Mouse (Mus musculus) cerebellum, adult 2 months (tissue): ENCODE measurements at regions not wholly inside any gene's neighbourhood (a gene's known extent, or its start where the extent isn't known, plus 50 kb on each side); places are given as distances from the start of the nearest gene placed in this dataset.

Experiments used
- DNase-seq, 2 experiments: peaks; one replicate each; pipeline ENCODE4 v3.0.0; 2021
- H3K27ac ChIP-seq: fragments of 200-500 bp; 2 replicates; pipeline ENCODE4 v1.5.1; 2012; ENCODE audit warnings: low read length, control low read depth, inconsistent platforms; ENCODE audit not compliant: insufficient read depth
- H3K27me3 ChIP-seq: fragments of 200-500 bp; 2 replicates; pipeline ENCODE4 v1.6.1; 2012; ENCODE audit warnings: inconsistent platforms, mild to moderate bottlenecking, low read length, moderate library complexity; ENCODE audit not compliant: control insufficient read depth, insufficient read depth
- H3K4me1 ChIP-seq: fragments of 200-500 bp; 2 replicates; pipeline ENCODE4 v1.6.1; 2011; ENCODE audit warnings: low read length; ENCODE audit not compliant: control insufficient read depth, insufficient read depth
- H3K4me3 ChIP-seq: fragments of 200-500 bp; replicated peaks from 2 replicates; pipeline ENCODE3; 2011; ENCODE audit warnings: mild to moderate bottlenecking, low read depth, low read length, control low read depth; ENCODE audit not compliant: insufficient read depth
- CTCF ChIP-seq: fragments of 200-500 bp; IDR thresholded peaks from 2 replicates; pipeline ENCODE4 v1.5.1; 2011; ENCODE audit warnings: low read depth, mild to moderate bottlenecking, control low read depth, low read length, moderate library complexity, borderline replicate concordance; ENCODE audit not compliant: insufficient read depth
- POLR2A ChIP-seq: fragments of 200-500 bp; IDR thresholded peaks from 2 replicates; pipeline ENCODE4 v1.6.1; 2011; ENCODE audit warnings: low read length, control low read depth, borderline replicate concordance; ENCODE audit not compliant: insufficient read depth
- WGBS: fragments of 180-500 bp; shearing (Covaris S2); methylation state at CpG from one replicate; pipeline ENCODE4 v1.1.7; 2018; 5-methylcytosine and 5-hydroxymethylcytosine counted together

DNA sequence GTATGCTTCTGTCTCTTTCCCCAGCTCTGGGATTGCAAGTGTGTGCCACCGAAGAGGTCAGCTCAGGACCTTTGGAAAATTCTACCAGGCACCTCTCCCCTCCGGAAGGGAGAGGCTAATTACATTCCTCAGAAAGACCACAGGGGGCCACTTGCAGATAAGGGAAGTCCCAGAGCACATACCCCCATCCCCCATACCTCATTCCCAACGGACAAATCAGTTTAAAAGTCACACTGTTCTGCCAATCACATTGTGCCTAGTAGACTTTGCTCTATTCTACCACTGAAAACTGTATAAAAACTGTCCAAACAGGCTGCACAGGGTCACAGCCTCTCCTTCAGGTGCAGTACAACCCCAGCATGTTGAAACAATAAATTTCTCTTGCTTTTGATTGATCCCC lies 55.6 kb upstream of the Acsl3 start:
- Histone ChIP-seq H3K4me3 (no peak overlapping the region), H3K27me3 (no peaks in the 10 kb centered on the region), H3K4me1 (no peaks in the 10 kb centered on the region), H3K27ac (no peak overlapping the region)
- no peak for TF ChIP-seq CTCF
- TF ChIP-seq POLR2A = no peak
- 12% methylated on average over 3 of the region's 3 CpGs for WGBS
- DNase-seq = no peak

- no peaks in the 10 kb centered on the region for H3K4me1 ChIP-seq
- TF ChIP-seq CTCF (no peak), POLR2A (no peak)
- no peak overlapping the region for H3K27ac ChIP-seq
- no peak for DNase-seq
- no peak overlapping the region for H3K4me3 ChIP-seq
- no peaks in the 10 kb centered on the region for H3K27me3 ChIP-seq
- WGBS = 63% methylated on average over 3 of the region's 3 CpGs
Observed at GRCm38 (mm10) chr1:78602885-78603284, 54.7 kb upstream of the Acsl3 start.

DNA sequence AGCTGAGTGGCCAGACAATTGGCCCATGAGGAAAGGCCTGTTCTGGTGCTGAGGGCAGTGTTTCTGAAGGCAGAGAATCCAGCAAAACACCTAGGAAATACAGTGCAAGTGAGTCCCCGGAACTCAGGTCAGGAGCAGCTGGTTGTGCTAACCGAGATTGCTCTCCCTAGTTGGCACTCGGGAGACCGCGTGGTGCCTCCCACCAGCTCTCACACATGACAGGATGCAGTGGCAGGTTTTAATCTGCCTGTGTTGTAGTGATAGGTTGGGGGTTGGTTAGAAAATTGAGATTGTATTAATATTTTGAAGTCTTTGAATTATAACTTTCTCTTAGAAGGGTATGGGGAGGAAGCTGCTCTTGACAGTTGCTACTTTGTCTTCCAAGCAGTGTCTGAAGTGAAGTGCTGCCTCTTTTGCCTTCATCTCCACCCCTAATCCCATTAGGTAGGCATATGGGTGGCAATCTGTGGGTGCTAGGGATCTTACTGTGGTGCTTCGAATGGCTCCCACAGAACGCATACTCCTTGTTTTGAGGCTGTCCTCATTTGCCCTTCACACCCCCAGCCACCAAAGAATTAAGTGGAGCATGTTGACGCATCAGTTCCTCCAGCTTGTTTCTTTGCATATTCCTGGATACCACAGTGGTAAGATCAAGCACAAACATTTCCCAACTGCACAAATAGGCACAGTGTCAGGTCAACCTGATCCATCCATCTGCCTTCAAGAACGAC lies 52.6 kb upstream of the Acsl3 start:
- DNase-seq = no peak
- H3K27me3 ChIP-seq = no peaks in the 10 kb centered on the region
- H3K4me1 ChIP-seq = no peaks in the 10 kb centered on the region
- WGBS = 79% methylated on average over 9 of the region's 9 CpGs
- H3K4me3 ChIP-seq = no peak overlapping the region
- no peak overlapping the region for H3K27ac ChIP-seq
- no peak for TF ChIP-seq POLR2A
- no peak for TF ChIP-seq CTCF
